Mouse (Mus musculus) G1E-ER4 (cell line): ENCODE data around the gene Wdhd1. TPM values are rescaled to one million over a fixed set of nuclear protein-coding genes. Genes with fewer than 3 reads are reported as not detected.

Experiments
- GATA1 ChIP-seq: IDR thresholded peaks from one replicate; pipeline ENCODE4 v1.8.0; 2012; ENCODE audit warnings: low read length, inconsistent platforms
- polyA plus RNA-seq: library from polyadenylated mRNA; stranded (reverse); fragments of >175 nt; gene quantifications from 2 replicates; pipeline ENCODE4 v1.2.3, GENCODE M21; 2012

Wdhd1 gene
- polyA plus RNA-seq, 1 experiment: 6.5 TPM

- no peak for TF ChIP-seq GATA1
Observed at GRCm38 (mm10) chr14:47213305-47213704, 63.4 kb downstream of the Wdhd1 start.

DNA sequence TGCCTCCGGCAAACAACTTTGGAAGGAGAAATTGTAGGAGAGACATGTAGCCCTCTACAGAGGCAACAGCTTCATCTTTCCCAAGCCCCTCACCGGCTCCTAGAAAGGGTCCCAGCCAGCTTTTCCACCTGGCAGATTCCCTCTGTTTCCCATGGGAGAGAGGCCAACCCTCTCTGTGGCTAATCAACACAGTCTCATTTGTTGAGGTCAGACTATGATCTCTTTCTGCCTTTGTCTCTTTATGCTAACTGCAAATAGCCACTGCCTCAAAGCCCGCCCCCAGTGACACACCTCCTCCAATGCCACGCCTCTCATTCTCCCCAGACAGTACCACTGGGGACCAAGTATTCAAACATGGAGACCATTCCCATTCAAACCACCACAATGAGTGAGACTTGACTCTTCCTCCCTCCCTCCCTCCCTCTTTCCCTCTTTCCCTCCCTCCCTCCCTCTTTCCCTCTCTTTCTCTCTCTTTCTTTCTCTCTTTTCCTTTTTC is 66.9 kb downstream of the Wdhd1 start:
- TF ChIP-seq GATA1: no peak

DNA sequence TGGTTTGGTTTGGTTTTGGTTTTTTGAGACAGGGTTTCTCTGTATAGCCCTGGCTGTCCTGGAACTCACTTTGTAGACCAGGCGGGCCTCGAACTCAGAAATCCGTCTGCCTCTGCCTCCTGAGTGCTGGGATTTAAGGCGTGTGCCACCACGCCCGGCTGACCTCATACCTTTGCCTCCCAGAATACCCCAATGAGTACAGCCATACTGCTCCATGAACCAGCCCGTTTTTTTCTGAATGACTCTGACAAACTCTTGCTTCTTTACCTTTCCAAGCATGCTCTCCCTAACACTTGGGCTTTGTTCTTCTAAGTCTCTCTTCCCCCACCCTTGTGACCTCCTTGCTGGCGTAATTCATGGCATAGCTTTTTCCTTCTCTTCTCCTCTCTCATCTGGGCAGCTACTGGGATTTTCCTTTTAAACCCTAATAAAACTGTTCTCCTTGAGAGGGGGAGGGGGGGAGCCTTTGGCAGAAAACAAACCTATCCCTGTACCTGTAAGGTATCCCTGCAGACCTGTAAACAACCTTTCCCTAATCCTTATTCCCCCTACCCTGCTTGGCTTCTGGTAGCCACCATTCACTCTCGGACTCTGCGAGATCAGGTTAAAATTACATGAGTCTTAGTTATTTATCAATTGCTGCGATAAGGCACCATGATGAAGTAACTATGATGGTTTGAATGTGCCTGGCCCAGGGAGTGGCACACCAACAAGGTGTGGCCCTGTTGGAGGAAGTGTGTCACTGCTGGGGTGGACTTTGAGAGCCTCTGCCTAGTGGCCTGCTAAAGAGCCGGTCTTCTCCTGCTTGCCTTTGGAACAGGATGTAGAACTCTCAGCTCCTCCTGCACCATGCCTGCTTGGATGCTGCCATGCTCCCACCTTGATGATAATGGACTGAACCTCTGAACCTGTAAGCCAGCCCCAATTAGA is 67.8 kb downstream of the Wdhd1 start:
- no peak for TF ChIP-seq GATA1

GRCm38 (mm10) chr14:47206601-47207000 is 70.1 kb downstream of the Wdhd1 start:
- no peak for TF ChIP-seq GATA1

DNA sequence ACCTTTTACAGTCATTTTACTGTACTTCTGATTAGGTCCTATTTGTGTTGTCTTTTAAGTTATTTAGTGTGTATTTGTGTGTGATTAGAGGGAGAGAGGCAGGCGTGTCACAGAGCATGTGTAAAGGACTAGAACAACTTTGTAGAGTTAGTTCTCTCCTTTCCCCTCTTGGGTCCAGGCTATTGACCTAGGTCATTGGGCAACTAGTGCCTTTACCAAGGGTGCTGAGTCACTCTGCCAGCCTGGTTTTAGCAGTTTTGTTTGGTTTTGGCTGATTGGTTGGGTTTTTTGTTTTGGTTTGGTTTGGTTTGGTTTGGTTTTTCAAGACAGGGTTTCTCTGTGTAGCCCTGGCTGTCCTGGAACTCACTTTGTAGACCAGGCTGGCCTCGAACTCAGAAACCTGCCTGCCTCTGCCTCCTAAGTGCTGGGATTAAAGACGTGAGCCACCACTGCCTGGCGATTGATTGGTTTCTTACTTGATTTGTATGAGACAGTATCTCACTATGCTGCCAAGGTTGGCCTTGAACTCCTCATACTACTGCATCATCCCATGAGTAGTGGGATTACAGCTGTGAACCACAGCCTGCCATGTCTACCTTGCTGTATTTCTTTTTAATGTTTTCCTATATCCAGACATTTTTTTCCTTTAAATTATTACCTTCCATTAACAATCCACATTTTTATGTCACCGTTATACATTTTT is 71.2 kb downstream of the Wdhd1 start:
- no peak for TF ChIP-seq GATA1

DNA sequence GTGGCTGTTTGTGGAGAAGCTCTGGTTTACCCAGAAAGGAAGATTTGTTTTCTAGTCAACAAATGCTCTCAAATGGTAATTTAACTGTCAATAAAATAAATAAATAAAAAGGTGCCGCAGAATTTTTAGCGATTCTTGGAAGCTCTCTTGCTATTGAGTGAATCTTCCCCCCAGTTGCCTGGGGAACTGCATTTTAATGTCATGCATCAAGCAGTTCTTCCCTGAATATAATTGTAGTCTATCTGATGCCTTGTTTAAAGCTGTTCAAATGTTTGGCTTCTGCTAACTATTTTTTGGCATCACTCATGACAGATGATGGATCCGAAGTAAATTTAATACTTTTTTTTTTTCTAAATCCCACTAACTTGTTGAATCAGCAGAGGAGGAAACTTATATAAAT is 79.3 kb downstream of the Wdhd1 start:
- TF ChIP-seq GATA1: no peak

GRCm38 (mm10) chr14:47196711-47197110 is 79.9 kb downstream of the Wdhd1 start:
- no peak for TF ChIP-seq GATA1

DNA sequence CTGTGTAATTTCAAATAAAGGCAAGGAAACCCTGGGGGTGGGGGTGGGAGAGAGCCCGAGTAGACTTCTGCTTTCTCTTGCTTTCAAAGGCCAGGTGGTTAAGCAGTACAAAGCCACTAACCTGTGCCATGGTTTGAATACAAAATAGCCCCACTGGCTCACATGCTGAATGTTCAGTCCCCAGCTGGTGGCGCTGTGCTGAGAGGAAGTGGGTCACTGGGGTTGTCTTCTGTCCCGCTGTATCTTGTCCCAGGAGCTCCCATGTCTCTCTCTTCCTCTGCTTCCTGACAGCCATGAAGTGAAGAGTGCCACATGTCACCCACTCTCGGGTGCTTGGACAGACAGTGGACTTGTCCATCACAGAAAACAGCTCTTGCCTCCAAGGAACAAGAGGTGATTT is 82.6 kb downstream of the Wdhd1 start:
- no peak for TF ChIP-seq GATA1

- no peak for TF ChIP-seq GATA1
Observed at GRCm38 (mm10) chr14:47193506-47193905, 83.2 kb downstream of the Wdhd1 start.

DNA sequence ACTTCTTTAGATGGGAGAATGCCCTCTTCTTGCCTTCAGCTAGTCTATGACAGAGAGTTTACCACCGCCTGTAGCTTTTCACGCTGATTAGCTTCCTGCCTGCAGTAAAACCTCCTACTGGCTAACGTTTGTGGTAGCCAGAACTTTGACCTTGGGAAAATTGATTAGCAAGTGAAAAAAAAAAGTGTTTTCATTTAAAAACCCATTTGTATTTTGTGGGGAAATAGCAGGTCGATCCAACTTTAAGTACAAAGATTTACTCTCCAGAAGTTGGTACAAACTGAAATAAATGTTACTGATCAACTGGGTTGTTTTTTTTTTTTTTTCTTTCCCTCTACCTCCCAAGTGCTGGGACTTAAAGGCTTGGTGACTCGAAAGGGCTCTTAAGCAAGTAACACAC is 84.8 kb downstream of the Wdhd1 start:
- TF ChIP-seq GATA1: no peak

Other genes starting within 250 kb of the Wdhd1 start
- gene Gch1, start 87.4 kb downstream of the Wdhd1 start, polyA plus RNA-seq: 0.42 and 0.53 TPM in 2 replicates
- gene Socs4, start 74 bp upstream of the Wdhd1 start, polyA plus RNA-seq: 2.2 and 2.9 TPM in 2 replicates
- 74.4 and 211 TPM in 2 replicates for gene Mapk1ip1l, start 21.4 kb upstream of the Wdhd1 start, polyA plus RNA-seq
- gene Lgals3, start 90.9 kb upstream of the Wdhd1 start, polyA plus RNA-seq: 0.41 and 0.77 TPM in 2 replicates
- gene Dlgap5, start 141.6 kb upstream of the Wdhd1 start, polyA plus RNA-seq: 4.0 and 31.8 TPM in 2 replicates
- 25.3 and 30.2 TPM in 2 replicates for gene Fbxo34, start 173.6 kb upstream of the Wdhd1 start, polyA plus RNA-seq